Mouse (Mus musculus) heart, adult 8-10 months (tissue): Measurements from ENCODE around the gene Grip2. TPM values are rescaled to one million over a fixed set of nuclear protein-coding genes. Genes with fewer than 3 reads are reported as not detected.

Experiments used
- DNase-seq: peaks from one replicate; pipeline ENCODE4 v3.0.0; 2022; ENCODE audit warnings: low spot score
- total RNA-seq, 4 experiments: library from RNA; stranded (reverse); gene quantifications; 2 replicates each; pipeline ENCODE4 v1.2.4; 2022

Gene Grip2
- total RNA-seq = 10 to 100 TPM in 1 of 4 experiments, 1 to 10 TPM in 3; 5.2 to 10.4 (median 7.1) TPM

DNA sequence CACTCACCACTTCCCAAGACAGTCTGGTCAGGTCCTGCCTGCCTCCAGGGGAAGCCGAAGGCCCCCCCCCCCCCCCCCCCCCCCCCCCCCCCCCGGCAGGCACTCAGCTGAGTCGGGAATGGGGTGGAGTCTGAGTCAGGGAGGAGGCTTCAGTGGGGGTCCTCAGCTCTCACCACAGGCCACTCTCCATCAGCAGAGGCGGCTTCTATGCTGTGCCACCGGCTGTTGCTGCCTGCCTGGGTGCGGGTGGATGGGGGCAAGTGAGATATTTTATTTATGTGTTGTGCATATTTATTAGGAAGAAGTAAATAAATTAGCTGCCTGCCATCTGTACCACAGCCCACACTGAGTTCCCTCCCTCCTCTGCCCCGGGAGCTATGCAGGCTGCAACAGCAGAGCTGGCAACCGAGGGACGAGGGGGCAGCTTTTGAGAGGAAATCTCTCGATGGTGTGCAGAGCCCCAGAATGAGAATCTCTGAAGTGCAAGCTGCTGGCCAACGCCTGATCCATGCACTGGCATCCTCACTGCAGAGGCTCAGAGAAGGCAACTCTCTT is at the start of gene Grip2:
Gene Grip2, minus strand, starts transcription at position 235 of the 555 bp plus-strand sequence.
- no peak for DNase-seq

DNA sequence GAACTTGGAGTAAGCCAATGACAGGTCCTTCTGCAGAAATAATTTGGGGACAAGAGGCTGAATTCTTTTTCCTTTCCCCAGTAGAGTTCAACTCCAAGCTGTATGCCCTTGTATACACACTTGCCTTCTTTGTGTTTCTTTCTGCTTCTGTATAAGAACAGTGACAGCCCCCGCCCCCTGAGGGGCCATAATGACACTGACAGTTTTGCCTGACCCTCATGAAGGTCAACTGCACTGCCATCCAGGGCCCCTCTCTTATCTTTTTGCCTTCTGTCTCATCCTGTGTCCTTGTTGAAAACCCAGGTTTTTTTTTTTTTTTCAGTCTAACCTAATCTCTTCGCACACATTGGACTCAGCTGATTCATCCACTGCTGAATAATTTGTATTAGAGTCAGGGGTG is 45.7 kb upstream of the Grip2 start:
- DNase-seq = no peak

DNA sequence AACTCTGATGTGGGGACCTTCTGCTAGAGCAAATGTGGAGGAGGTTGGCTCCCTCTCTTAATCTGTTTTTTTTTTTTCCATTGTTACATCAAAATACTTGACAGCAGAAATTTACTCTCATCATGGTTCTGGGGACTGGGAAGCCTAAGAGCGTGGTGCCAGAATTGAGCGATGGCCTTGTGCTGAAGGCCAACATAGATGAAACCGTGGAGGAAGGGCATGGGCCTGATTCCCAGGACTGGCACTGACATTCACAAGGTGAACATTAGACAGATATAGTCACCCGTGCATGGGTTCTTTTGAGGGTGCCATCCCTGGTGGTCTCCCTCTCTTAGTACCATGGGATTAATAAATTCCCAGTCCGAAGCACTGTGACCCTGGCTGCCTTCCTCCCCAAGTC is 41.0 kb upstream of the Grip2 start:
- DNase-seq = no peak

- no peak for DNase-seq
These were observed 38.6 kb upstream of the Grip2 start for GRCm38 (mm10) chr6:91865601-91866000.

GRCm38 (mm10) chr6:91864595-91864994 is 37.5 kb upstream of the Grip2 start:
- DNase-seq = no peak

DNA sequence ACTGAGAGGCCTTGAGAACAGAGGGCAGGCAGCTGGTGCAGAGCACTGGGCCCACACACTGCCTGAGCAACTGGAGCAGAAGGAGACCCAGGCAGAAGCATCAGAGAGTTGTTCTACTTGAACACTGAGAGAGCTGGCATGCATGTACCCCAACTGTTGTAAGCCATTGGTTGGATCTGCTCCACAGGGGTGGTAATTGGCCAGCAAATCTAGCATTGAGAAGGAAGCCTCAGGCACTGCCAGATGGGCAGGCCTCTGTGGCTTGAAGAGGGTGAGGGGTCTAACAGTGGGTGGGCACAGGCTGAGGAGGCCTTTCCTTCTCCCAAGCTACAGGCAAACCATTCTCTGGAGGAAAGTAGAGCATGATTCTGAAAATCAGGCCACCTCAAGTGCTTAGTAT is 35.8 kb upstream of the Grip2 start:
- no peak for DNase-seq

GRCm38 (mm10) chr6:91858339-91858738 is 31.3 kb upstream of the Grip2 start:
- DNase-seq = no peak

DNA sequence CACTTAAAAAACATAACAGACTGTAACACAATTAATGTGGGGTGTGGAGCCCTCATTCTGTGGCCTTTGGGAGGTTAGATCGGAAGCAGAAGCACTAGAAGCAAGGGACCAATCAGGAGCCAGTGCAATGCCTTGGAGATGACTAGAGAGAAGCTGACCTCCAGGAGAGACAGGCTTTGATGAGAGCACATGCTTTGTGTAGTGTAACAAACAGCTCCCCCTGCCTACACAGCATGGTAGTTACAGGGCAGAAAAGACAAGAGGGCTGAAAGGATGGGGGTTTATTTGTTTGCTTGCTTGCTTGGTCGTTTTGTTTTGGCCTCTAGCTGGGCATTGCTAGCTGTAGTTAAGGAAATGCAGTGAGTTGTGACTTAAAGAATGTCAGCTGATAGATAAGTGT is 25.5 kb upstream of the Grip2 start:
- DNase-seq = peak; percentile 9

GRCm38 (mm10) chr6:91843628-91844153 is 16.6 kb upstream of the Grip2 start:
- DNase-seq = no peak

DNA sequence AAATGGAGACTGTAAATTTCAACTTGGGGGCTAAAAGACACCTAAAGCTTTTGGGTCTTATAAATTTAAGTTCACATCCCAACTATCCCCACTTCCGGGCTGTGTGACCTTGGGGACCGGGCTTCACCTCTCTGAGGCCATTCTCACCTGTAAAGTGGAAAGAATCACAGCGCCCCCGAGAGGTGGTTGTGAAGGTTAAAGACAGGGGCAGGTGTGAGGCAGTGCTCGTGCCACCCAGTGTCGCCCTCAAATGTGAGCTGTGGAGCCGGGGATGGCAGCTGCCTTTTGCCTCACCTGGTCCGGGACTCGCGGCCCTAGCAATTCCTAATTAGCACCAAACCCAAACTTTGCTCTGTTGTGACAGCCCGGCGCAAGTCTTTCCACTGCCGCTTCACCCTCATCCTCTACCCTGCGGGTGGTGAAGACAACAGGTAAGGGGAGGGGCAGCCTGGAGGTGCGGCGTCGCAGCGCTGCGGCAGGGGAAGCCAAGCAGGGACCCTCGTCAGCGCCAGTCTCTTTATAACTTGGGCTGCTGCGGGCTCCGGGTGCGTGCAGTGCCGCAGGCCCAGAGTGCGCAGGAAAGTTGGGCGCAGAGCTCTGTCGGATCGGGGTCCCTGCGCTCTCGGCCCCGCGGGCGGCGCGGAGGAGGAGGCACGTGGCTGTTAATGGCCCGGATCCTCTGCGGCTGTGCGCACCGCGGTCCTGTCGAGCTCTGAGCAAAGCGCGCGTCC is 16.0 kb upstream of the Grip2 start:
- DNase-seq = no peak

DNA sequence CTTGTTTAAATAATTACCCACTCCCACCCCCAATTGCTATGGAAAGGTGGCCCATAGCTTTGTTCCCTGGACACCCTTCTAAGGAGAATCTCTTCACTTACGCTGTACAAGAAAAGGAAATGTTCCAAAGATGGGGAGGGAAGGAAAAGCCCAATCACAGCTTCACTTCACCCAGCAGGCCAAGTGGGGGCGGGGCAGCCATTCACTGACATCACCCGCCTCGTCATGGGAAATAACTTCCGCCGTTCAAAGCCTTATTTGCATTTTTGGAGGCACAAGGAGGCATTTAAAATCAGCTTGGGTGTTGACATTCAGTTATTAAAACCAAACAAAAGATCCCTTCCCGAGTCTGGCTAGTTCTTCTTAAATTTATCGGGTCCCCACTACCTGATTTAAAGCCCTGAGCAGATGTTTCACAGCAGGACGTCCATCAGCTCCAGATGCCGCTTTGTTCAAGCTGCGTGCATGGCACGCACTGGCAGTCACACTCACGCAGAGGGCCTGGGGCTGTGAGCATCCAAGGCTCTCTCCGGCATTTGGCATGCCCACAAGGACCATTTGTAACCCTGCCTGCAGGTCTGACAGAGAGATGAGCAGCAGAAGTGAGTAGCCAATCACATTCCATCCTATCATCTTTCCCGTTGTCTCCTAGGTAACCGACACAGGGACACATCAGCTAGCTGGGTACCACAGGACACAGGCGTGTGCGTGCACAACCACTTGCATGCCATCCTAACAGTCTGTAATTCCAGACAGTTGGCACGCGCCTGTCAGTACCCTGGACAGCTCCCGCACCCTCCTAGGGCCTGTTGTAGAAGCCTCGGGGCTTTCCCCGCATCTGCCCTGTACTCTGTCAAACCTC is 12.2 kb upstream of the Grip2 start:
- DNase-seq = peak; percentile 32

DNA sequence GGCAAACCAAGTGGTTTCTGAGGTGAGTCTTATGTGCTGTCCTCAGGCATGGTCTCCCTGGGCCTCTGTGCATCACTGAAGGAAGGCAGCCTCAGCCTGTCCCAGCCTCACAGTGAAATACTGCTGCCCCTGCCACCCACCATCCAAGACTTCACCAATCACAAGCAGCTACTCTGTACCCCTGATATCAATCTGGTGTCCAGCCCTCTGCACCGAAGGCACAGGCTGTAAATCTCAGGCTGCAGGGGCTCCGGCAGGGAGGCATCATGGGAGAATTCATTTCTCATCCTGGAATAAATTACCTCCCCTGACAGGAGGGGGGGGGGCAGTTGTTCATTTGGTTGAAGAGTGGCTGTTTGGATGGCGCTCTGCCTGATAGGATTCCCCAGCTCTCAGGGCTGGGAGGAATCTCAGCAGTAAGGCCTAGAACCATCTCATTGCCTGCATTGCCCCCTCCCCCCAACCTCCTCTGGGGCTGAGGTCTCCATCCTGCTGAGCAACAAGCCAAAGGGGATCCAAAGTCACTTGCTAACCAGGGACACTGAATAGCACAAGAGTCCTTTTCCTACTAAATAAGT is 5.9 kb upstream of the Grip2 start:
- DNase-seq = no peak

DNA sequence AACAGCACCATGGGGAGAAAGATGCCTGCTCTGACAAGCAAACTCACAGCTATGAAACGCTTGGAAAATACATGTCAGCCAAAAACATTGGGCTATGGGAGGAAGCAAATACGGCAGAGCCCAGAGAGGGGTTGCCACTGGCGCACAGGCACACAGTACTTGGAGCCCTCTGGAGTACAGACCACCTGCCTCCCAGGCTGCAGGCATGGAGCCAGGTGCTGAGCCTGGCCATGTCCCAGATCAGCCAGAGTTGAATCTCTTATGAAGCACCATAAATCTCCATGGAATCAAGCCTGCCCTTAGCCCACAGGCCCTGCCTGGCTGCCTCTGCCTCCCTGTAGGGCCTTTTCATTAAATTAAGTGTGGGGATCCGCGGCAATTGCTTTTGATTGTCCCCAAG is 876 bp upstream of the Grip2 start:
- DNase-seq = no peak

GRCm38 (mm10) chr6:91818271-91818670 is 8.8 kb downstream of the Grip2 start:
- no peak for DNase-seq

- DNase-seq = no peak
These were observed 11.1 kb downstream of the Grip2 start for GRCm38 (mm10) chr6:91815976-91816375.

GRCm38 (mm10) chr6:91813611-91814010 is 13.4 kb downstream of the Grip2 start:
- DNase-seq = no peak

GRCm38 (mm10) chr6:91810007-91810406 is 17.0 kb downstream of the Grip2 start:
- DNase-seq = no peak

GRCm38 (mm10) chr6:91808022-91808421 is 19.0 kb downstream of the Grip2 start:
- DNase-seq = no peak

DNA sequence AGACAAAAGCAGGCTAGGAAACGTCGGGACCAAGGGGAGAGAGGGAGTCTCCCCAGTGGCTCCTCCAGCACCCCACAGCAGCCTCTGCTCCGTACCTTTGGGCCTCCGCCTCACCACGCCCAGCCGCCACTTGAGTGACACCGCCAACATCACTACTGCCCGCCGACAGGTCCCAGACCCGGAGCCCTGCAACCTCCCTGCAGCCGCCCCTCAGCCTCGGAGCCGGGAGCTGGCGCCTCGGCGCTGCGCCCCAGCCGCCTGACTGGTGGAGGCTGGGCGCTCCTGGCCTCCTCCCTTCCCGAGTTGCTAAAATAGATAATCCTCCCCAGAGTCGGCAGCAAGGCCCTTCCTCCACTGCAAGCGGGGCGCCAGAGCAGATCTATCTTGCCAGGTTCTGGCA is 19.9 kb downstream of the Grip2 start:
- no peak for DNase-seq

GRCm38 (mm10) chr6:91804177-91804576 is 22.9 kb downstream of the Grip2 start:
- no peak for DNase-seq

- DNase-seq = no peak
These were observed 28.6 kb downstream of the Grip2 start for GRCm38 (mm10) chr6:91798496-91798895.

DNA sequence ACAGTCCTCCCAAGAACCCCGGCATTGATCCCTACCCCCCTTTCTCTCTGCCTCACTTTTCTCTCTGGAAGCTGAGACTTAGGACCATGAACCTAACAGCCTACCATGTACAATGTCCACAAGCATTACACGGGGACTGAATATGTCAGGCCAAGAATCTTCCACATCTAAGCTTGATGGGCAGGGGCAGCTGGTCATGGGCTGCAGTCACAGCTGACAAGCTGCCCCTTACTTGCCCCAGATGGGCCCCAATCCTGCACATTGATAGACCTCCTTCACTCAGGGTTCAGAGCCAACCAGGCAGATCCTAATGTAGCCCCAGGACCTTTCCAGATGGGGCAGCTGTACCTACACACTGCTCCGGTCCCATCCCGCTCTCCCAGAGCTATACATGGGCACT is 30.3 kb downstream of the Grip2 start:
- DNase-seq = no peak
